Mouse (Mus musculus): Measurements from ENCODE around the gene Ebf4. TPM values are rescaled to one million over a fixed set of nuclear protein-coding genes. Genes with fewer than 3 reads are reported as not detected.

The Ebf4 gene
- polyA plus RNA-seq (2015; fragmentation: Nextera tagmentation; extraction: Ambion mirVana) = 2.6 and 3.1 TPM in 2 replicates

- 1% methylated on average over 26 of the region's 39 CpGs for WGBS
- peak within 1 kb of the TSS; percentile 90 for H3K9ac ChIP-seq
- peak; percentile 60 for ATAC-seq (ENCODE audit: low FRiP score)
- peak within 1 kb of the TSS; percentile 89 for H3K27ac ChIP-seq
- H3K4me3 ChIP-seq = peak within 1 kb of the TSS; percentile 79
- H3K36me3 ChIP-seq = no peaks in the 10 kb centered on the region
- no peaks in the 10 kb centered on the region for H3K9me3 ChIP-seq
- H3K27me3 ChIP-seq = peaks cover 16% of the 10 kb centered on the region
- peaks cover 54% of the 10 kb centered on the region for H3K4me1 ChIP-seq (replicated peaks)
- H3K4me2 ChIP-seq = peak within 1 kb of the TSS; percentile 71
Observed at GRCm38 (mm10) chr2:130294936-130295277, at the start of gene Ebf4. Gene Ebf4 (plus strand): TSS chr2:130295169.

GRCm38 (mm10) chr2:130246912-130247311 lies 48.1 kb upstream of the Ebf4 start:
- Histone ChIP-seq H3K27me3 (peaks cover 7% of the 10 kb centered on the region; the same call in 1 of the 2 replicates), H3K9ac (no peak overlapping the region), H3K4me2 (no peak overlapping the region), H3K9me3 (no peaks in the 10 kb centered on the region), H3K4me1 (replicated peaks) (no peaks in the 10 kb centered on the region), H3K4me3 (no peak overlapping the region), H3K36me3 (no peaks in the 10 kb centered on the region), H3K27ac (no peak overlapping the region)
- WGBS = 53% methylated on average over 9 of the region's 9 CpGs
- ATAC-seq (ENCODE audit: low FRiP score) = no peak

- Histone ChIP-seq H3K4me1 (replicated peaks) (no peaks in the 10 kb centered on the region), H3K9ac (no peak overlapping the region), H3K4me2 (no peak overlapping the region), H3K36me3 (no peaks in the 10 kb centered on the region), H3K27me3 (peaks cover 7% of the 10 kb centered on the region; the same call in 1 of the 2 replicates), H3K27ac (no peak overlapping the region), H3K4me3 (no peak overlapping the region), H3K9me3 (no peaks in the 10 kb centered on the region)
- ATAC-seq (ENCODE audit: low FRiP score) = no peak
- 81% methylated on average over 7 of the region's 7 CpGs for WGBS
Observed at GRCm38 (mm10) chr2:130248226-130248625, 46.7 kb upstream of the Ebf4 start.

GRCm38 (mm10) chr2:130256762-130257161 lies 38.2 kb upstream of the Ebf4 start:
- Histone ChIP-seq H3K4me3 (no peak overlapping the region), H3K9ac (no peak overlapping the region), H3K4me2 (no peak overlapping the region), H3K36me3 (no peaks in the 10 kb centered on the region), H3K9me3 (no peaks in the 10 kb centered on the region), H3K4me1 (replicated peaks) (no peaks in the 10 kb centered on the region), H3K27me3 (0 out of 2 replicates have a peak, but pooled peaks cover 2% of the 10 kb centered on the region), H3K27ac (no peak overlapping the region)
- WGBS = 88% methylated on average over 4 of the region's 4 CpGs
- ATAC-seq (ENCODE audit: low FRiP score) = no peak

- Histone ChIP-seq H3K4me2 (no peak overlapping the region), H3K27me3 (0 out of 2 replicates have a peak, but pooled peaks cover 2% of the 10 kb centered on the region), H3K4me1 (replicated peaks) (no peaks in the 10 kb centered on the region), H3K9ac (no peak overlapping the region), H3K4me3 (no peak overlapping the region), H3K36me3 (no peaks in the 10 kb centered on the region), H3K27ac (no peak overlapping the region), H3K9me3 (no peaks in the 10 kb centered on the region)
- no peak for ATAC-seq (ENCODE audit: low FRiP score)
- WGBS = 92% methylated on average over 4 of the region's 4 CpGs
Observed at GRCm38 (mm10) chr2:130260822-130261221, 34.1 kb upstream of the Ebf4 start.

- WGBS = 87% methylated on average over 2 of the region's 2 CpGs
- H3K4me1 ChIP-seq (replicated peaks) = no peaks in the 10 kb centered on the region
- ATAC-seq (ENCODE audit: low FRiP score) = no peak
Observed at GRCm38 (mm10) chr2:130261914-130262313, 33.1 kb upstream of the Ebf4 start.

GRCm38 (mm10) chr2:130262398-130262797 lies 32.6 kb upstream of the Ebf4 start:
- Histone ChIP-seq H3K4me2 (no peak overlapping the region), H3K4me3 (no peak overlapping the region), H3K4me1 (replicated peaks) (no peaks in the 10 kb centered on the region), H3K9ac (no peak overlapping the region), H3K27me3 (0 out of 2 replicates have a peak, but pooled peaks cover 2% of the 10 kb centered on the region), H3K9me3 (no peaks in the 10 kb centered on the region), H3K27ac (no peak overlapping the region), H3K36me3 (no peaks in the 10 kb centered on the region)
- WGBS = 85% methylated on average over 2 of the region's 2 CpGs
- ATAC-seq (ENCODE audit: low FRiP score) = no peak

More at GRCm38 (mm10) chr2:130261914-130262313, 33.1 kb upstream of the Ebf4 start:
- Histone ChIP-seq H3K27ac (no peak overlapping the region), H3K4me3 (no peak overlapping the region), H3K27me3 (0 out of 2 replicates have a peak, but pooled peaks cover 2% of the 10 kb centered on the region), H3K9me3 (no peaks in the 10 kb centered on the region), H3K4me2 (no peak overlapping the region), H3K9ac (no peak overlapping the region), H3K36me3 (no peaks in the 10 kb centered on the region)

- Histone ChIP-seq H3K27ac (no peak overlapping the region), H3K9me3 (no peaks in the 10 kb centered on the region), H3K4me2 (no peak overlapping the region), H3K4me3 (no peak overlapping the region), H3K36me3 (no peaks in the 10 kb centered on the region), H3K9ac (no peak overlapping the region), H3K4me1 (replicated peaks) (no peaks in the 10 kb centered on the region), H3K27me3 (0 out of 2 replicates have a peak, but pooled peaks cover 2% of the 10 kb centered on the region)
- 97% methylated on average over 1 of the region's 1 CpGs for WGBS
- ATAC-seq (ENCODE audit: low FRiP score) = no peak
Observed at GRCm38 (mm10) chr2:130265520-130265919, 29.4 kb upstream of the Ebf4 start.

GRCm38 (mm10) chr2:130268074-130268473 lies 26.9 kb upstream of the Ebf4 start:
- H3K27me3 ChIP-seq = no peaks in the 10 kb centered on the region
- WGBS = 68% methylated on average over 7 of the region's 7 CpGs
- no peaks in the 10 kb centered on the region for H3K36me3 ChIP-seq
- no peak overlapping the region for H3K4me2 ChIP-seq
- H3K4me1 ChIP-seq (replicated peaks) = peaks cover 3% of the 10 kb centered on the region
- H3K9me3 ChIP-seq = no peaks in the 10 kb centered on the region
- no peak overlapping the region for H3K4me3 ChIP-seq
- H3K9ac ChIP-seq = no peak overlapping the region
- ATAC-seq (ENCODE audit: low FRiP score) = no peak
- no peak overlapping the region for H3K27ac ChIP-seq

GRCm38 (mm10) chr2:130273732-130274131 lies 21.2 kb upstream of the Ebf4 start:
- Histone ChIP-seq H3K36me3 (peaks cover 35% of the 10 kb centered on the region), H3K4me3 (peak overlapping the region; percentile 91)
- 2% methylated on average over 14 of the region's 14 CpGs for WGBS

GRCm38 (mm10) chr2:130274149-130274861 lies 20.7 kb upstream of the Ebf4 start, which contains the start of gene Nop56:
Gene Nop56 (plus strand): TSS chr2:130274430.
- no peaks in the 10 kb centered on the region for H3K9me3 ChIP-seq
- H3K27ac ChIP-seq = peak within 1 kb of the TSS; percentile 94
- H3K4me1 ChIP-seq (replicated peaks) = peaks cover 32% of the 10 kb centered on the region
- peak within 1 kb of the TSS; percentile 78 for H3K4me2 ChIP-seq
- no peaks in the 10 kb centered on the region for H3K27me3 ChIP-seq
- peak; percentile 98 for ATAC-seq (ENCODE audit: low FRiP score)
- H3K4me3 ChIP-seq = peak within 1 kb of the TSS; percentile 91
- H3K9ac ChIP-seq = peak within 1 kb of the TSS; percentile 94
- WGBS = under 1% methylated on average over 67 of the region's 68 CpGs
- peaks cover 37% of the 10 kb centered on the region for H3K36me3 ChIP-seq

More at GRCm38 (mm10) chr2:130273732-130274131, 21.2 kb upstream of the Ebf4 start:
- H3K9me3 ChIP-seq = no peaks in the 10 kb centered on the region
- peak overlapping the region; percentile 78 for H3K4me2 ChIP-seq
- peaks cover 32% of the 10 kb centered on the region for H3K4me1 ChIP-seq (replicated peaks)
- H3K27ac ChIP-seq = peak overlapping the region; percentile 94
- H3K27me3 ChIP-seq = no peaks in the 10 kb centered on the region
- peak; percentile 55 for ATAC-seq (ENCODE audit: low FRiP score)
- peak overlapping the region; percentile 87 for H3K9ac ChIP-seq

GRCm38 (mm10) chr2:130274862-130275261 lies 20.1 kb upstream of the Ebf4 start:
- H3K27ac ChIP-seq = peak overlapping the region; percentile 94
- H3K9me3 ChIP-seq = no peaks in the 10 kb centered on the region
- H3K4me1 ChIP-seq (replicated peaks) = peaks cover 32% of the 10 kb centered on the region
- H3K36me3 ChIP-seq = peaks cover 43% of the 10 kb centered on the region
- 1% methylated on average over 10 of the region's 10 CpGs for WGBS
- no peaks in the 10 kb centered on the region for H3K27me3 ChIP-seq
- peak overlapping the region; percentile 91 for H3K4me3 ChIP-seq
- no peak for ATAC-seq (ENCODE audit: low FRiP score)
- H3K4me2 ChIP-seq = peak overlapping the region; percentile 78
- peak overlapping the region; percentile 94 for H3K9ac ChIP-seq

- no peak for ATAC-seq (ENCODE audit: low FRiP score)
- Histone ChIP-seq H3K9ac (peak overlapping the region; percentile 94), H3K27me3 (no peaks in the 10 kb centered on the region), H3K4me1 (replicated peaks) (peaks cover 32% of the 10 kb centered on the region), H3K36me3 (peaks cover 51% of the 10 kb centered on the region), H3K9me3 (no peaks in the 10 kb centered on the region), H3K4me3 (peak overlapping the region; percentile 91), H3K4me2 (peak overlapping the region; percentile 78), H3K27ac (no peak overlapping the region)
- 43% methylated on average over 6 of the region's 6 CpGs for WGBS
Observed at GRCm38 (mm10) chr2:130275649-130276048, 19.3 kb upstream of the Ebf4 start.

Measured in hindbrain, embryonic 13.5 days (tissue).